Mouse (Mus musculus) T-helper 17 cell (primary cell): ENCODE results near the gene 4931414P19Rik.

ENCODE experiments used
- in situ Hi-C, 2 experiments: fragments of 300-600 bp; cut with MboI, MseI; formaldehyde crosslinking; loops; 1 replicate in 1 of 2; 2 replicates in 1 of 2; pipeline ENCODE4 v1.15.1; 2025; ENCODE audit warnings: high pct_unique_total_duplicates in 2 of 2

Gene 4931414P19Rik

DNA sequence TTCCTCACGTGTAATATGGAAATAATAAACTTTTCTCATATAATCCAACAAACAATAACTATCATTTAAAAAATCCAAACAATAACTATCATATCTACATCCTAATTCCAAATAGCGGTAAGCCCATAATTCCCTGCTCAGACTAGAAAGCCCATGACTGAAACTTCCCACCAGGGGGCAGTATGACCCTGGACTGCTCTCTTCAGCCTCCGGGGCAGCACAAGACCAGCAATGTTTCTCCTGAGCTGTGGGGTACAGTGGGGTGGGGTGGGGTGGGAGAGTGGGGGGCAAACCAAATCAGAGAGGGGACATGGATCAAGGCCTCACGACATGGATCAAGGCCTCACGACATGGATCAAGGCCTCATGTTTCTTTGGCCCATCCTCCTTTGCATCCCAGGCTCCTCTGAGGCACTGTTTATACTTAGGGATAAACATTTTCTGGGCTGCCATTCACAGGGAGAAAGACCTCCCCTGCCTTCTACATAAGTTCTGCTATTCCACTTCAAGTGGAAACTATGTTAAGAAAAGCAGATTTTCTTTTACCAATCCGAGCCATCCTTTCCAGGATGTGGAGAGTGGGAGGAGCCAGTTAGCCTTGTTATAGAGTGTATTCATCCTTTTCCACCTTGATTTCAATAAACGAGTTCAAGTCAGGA is 22.0 kb downstream of the 4931414P19Rik start:
- in situ Hi-C loops, result no loop called here

DNA sequence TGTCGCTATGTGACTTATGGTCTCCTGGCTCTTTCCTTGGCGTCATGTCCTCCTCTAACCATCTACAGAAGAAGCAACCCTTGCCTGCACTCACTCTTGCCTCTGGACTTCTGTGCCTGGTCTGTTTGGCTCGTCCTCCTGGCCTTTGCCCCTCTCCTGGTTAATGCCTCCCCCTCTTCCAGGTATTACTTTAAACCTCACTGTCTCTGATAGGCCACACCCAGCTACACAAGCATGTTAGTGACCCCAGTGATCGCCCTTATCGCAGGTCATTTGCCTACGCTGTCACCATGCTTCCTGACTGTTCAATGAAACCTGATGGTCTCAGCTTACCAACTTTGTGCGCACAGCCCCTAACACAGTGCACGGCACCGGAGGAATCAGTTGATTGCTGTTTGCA is 23.3 kb downstream of the 4931414P19Rik start:
- in situ Hi-C loops, result no loop called here

DNA sequence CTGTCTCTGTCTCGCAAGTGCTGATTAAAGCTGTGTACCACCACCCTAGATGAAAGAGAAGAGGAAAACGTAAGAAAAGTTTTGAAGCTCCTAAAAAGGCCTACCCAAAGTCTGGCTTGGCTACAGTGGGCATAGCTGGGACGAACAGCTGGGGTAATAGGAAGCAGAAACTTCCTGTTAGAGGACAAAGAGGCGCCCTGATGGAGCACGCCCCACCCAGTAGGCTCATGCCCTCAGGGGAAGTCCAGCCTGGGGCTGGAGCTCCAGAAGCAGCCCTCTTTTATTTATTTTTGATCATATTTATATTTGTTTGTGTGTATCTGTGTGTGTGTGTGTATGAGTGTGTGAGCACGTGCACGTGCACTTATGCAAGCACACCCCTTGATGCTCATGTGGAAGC is 26.2 kb downstream of the 4931414P19Rik start:
- in situ Hi-C loops, result no loop called here

DNA sequence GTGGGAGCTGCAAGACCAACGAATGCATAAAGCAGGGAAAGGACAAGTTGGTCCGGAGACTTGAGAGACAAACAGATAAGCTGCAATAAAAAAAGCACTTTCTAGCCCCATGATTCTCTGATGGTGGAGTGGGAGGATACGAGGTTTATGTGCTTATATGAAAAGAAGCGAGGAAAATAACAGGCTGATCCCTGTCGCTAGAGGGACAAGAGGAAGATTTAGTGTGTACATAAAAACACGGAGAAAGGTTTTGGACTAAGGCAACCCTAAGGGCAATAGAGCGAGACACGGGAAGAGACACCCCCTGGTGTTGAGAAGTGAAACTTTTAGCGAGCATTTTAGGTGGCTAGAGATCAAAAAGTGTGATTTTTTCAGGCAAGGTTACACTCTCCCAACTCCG is 27.7 kb downstream of the 4931414P19Rik start:
- in situ Hi-C loops, result no loop called here

DNA sequence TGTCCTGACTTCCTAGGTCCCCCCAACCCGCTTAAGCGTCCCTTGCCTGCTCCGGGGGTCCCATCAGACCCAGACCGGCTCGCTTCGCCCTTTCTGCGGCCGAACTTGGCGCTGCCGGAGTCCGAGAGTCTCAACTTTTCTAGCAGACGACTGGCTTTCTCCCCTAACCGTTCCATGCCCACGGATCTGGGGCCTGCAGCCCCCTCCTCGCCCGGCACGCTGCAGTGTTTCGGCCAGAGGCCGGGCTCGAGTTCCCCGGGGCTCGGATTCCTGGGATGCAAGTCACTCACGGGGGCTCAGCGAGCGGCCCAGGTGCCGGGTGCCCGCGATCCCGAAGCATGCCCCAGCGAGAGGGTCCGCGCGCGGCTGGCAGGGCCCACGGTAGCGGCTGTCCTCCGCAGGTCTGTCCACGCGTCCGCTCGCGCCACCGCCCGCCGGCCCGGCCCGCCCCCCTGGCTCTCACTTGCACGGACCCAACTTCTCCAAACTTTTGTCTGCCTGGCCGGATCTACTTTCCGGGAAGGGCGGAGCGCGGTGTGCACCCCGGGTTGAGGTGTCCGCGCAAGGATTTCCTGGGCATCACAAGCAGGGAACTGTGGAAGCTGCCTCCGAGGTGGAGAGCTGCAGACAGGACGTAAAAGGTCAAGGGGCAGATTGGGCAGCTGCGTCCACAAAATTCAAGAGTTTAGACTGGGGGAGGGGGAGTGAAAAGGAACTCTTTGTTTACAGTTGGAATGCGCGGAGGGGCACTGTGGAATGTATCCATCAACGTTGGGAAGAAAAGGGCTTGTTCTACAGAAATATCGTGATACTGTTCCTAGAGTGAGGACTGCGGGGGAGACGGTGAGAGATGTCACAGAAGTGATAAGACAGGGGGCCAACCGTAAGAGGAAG is 28.5 kb downstream of the 4931414P19Rik start, which contains the start of gene Ajuba:
Ajuba (minus strand) TSS at position 470 of the 894 bp plus-strand sequence.
- in situ Hi-C loops, result no loop called here

DNA sequence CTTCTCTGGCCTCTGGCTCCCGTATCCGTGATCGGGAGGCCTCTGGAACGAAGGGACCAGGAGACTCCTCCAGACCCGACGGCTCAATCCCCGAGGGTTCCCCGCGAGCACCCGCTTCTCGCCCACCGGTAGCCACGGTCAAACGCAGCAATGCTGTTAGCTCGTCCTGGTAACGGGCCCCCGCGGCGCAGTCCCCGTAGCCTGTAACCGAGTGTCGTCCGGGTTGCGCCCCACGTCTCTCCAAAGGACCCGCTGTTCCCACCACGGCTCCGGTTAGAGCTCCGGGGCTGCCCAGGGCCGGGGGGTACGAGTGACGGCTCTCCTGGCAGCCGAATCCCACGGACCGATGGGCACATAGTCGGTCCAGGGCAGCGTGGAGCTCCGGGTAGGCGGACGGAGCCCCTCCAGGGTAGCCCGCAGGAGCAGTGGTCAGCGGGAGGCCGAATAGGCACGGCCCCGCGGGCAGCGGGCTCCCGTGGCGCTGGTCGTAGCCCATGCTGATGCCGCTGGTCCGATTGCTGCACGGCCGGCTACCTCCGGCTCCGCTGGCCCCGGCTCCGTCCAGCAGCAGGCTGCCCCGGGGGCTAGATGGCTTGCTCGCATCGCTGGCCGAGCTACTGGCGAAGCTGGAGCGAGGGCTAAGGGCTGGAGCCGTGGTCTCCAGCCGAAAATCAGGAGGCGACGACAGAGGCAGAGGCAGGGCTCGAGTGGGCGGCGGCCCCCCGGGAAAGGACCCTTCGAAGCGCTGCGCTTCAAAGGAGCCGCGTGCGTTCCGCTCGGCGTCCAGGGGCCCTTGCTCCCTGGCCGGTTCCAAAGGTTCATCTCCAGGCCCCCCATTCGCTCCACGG is 29.3 kb downstream of the 4931414P19Rik start:
- in situ Hi-C loops, result no loop called here

DNA sequence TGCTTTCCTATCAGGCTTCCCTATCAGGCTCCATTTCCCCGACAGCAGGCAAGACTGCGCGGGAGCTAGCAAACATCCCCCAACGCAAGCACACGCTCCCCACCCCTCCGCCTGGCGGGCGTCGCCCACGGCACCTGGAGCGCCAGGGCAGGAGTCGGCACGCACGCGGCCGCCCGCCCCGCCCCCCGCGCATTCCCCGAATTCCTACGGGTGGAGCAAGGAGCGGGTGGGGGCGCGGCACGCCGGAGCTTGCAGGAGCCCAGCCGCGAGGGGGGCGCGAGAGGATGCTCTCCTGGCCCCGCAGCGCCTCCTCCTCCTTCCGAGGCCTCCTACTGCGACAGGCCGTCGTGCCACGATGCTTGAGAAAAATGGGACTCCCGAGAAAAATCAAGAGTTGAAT is 30.2 kb downstream of the 4931414P19Rik start:
- in situ Hi-C loops, result no loop called here

DNA sequence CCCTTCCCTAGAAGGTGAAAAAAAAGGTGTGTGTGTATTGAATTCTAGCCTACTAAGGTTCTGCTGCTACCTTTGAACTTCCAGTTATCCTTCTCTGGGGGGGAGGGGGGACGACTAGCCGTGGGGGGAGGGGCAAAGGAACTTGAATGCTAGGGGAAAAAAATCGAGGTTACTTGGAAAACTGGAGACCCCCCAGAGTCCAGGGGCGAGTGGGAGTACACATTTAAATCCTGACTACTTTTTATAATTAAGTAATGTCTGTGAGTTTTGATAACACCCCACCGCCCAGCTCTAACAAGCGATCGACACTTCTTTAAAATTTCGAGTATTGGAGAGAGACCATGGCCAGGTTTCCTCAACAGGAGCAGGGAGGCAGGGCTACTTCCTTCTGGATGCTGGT is 30.8 kb downstream of the 4931414P19Rik start:
- in situ Hi-C loops, result no loop called here

DNA sequence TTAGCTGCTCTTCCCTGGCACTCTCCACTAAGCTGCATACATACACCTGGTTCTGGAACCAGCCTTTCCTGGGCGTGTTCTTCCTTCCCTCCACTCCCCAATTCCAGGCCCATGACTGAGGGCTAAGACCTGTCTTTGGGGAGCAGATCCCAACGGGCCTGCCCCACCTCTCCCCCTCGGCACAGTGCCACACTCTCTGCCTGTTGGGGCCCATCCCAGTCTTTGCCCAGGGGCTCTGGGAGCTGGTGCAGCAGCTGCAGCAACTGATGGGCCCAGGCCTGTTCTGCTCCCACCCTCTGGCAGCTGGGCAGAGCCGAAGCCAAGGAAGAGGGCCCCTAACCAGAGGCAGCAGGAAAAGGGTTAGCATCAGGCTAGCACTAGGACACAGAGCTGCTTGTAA is 31.5 kb downstream of the 4931414P19Rik start:
- in situ Hi-C loops, result loop anchor here (5.0 kb wide), 2 partner anchors 63 to 68 kb away; partner anchors contain the start of genes Cdh24 (in 1 of the 2) and Gm17606 (in 1 of the 2)

DNA sequence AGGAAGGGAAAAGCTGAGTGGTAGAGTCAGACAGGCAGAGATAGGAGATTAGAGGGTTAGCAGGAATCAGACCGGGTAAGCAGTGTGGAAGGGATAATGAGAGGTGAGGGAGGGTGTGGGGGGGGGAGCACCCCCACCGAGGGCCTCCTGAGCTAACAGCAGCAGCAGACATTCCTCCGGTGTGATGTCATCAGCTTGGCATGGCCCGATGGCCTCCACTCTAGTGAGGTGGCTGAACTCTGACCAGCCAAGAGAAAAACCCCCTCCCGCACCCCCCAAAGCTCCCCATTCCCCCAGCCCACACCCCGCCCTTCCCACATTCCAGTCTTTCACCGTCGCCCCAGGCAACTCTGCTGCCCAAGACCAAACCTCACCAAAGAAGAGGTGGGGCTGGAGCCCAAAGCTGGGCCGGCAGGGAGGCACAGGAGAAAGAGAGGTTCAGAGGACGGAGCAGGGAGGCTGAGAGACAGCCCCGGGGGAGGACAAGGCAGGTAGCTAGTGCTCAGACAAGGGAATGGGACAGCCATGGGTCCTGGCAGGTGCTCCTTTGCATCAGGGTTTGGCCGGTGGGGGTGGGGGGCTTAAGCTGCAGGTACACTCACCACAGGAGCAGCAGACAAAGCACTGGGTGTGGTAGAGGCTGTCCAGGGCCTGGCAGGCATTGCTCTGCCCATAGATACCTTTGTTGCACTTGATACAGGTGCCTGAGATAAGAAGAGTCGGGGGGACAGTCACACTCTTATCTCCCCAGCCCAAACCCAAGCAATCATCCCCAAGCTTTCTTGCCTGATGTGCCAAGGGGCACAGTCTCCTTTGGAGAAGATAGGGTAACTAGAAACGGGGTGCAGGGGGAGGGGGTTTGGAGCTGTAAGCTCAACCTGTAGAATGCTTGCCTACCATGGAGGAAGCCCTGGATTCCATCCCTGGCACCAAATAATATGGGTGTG is 32.7 kb downstream of the 4931414P19Rik start:
- in situ Hi-C loops, result loop anchor here (5.0 kb wide), 2 partner anchors 64 to 69 kb away; partner anchors contain the start of genes Cdh24 (in 1 of the 2) and Gm17606 (in 1 of the 2)

DNA sequence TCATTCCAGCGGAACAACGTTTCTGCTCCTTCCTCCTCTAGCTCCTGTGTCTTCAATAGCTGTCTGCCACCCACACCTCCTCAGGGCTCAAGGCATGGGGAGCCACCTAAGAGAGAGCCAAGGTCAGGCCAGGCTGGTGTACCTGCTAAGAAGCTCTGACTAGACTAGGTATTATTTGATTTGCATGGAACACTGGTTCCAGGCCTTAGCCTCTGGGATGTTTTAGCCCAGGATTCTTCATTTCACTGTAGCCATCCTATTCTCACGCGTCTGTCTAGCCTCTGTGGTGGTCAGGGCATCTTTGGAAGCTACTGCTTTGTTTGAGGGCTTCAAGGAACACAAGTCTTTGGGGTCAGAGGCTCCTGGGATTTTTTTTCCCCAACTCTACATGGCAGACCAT is 33.7 kb downstream of the 4931414P19Rik start:
- in situ Hi-C loops, result loop anchor here (5.0 kb wide), 2 partner anchors 65 to 70 kb away; partner anchors contain the start of genes Cdh24 (in 1 of the 2) and Gm17606 (in 1 of the 2)

DNA sequence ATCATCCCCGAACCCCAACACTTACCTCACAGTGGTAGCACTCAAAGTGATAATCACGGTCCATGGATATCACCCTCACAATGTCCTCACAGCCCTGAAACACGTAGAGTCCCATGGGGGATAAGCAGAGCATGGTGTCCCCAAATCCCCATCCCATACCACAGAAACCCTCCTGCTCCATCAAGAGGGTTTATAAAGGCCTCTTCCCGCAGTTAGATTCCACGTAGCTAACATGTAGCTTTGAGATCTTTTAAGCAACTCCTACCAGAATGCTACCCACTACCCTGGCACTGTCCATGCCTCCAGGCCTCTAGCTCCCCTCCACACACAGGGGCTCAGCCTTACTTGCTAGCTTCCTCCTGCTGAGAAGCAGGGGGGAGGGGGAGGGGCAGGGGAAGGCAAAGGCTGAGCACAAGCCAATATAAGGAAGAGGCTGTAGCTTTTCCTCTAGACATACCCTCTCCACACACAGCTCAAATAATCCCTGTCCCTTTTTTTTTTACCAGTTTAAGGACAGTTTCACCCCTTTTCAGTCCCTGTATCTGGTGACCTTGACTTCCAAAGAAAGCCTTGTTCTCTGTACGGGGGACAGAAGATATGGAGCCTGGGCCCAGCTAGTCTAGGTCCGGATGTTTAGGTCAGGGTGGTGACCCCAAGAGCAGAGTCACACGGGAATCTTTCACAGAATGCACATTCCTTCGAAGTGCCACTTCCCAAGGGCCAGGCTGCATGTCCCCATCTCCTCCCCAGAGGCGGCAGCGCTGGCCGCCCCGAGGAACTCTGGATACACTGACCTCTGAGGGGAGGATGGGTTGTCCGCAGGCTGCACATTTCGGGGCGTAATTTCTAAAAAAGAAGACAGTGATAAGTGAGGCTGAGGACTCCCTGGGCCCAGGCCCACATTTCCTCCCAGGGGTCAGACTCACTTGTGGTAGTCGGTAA is 36.1 kb downstream of the 4931414P19Rik start:
- in situ Hi-C loops, result loop anchor here (5.0 kb wide), 2 partner anchors 68 to 73 kb away; partner anchors contain the start of genes Cdh24 (in 1 of the 2) and Gm17606 (in 1 of the 2)

DNA sequence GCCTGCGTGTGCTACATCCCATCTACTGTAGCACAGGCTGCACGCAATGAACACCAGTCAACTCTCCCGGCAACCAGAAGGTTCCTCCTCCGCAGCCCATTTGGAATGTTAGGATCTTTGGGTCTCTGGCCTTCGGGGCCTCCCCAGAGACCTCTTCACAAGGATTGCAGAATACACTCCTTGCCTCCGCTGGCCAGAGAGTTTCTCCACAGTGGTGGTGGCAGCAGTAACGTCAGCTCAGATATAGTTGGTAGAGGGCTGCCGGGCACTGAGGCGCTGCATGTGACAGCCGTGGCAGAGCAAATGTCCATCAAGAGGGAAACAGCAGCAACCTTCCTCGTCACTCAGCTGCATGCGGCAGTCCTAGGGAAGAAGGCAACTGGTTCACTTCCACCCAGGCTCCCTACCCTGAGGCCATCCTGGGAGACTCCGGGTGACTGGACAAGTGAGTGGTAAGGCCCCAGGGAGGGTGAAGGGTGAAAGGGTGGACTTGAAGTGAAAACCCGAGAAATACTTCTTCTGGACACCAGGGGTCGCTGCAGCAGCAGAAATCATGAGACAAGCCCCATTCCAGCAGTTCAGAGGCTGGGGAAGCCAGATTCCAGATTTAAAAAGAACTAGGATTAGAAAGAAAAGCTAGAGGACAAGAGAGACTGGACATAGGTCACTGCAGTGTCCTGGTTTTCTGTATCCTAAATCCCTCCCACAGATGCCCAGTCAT is 36.9 kb downstream of the 4931414P19Rik start:
- in situ Hi-C loops, result no loop called here

DNA sequence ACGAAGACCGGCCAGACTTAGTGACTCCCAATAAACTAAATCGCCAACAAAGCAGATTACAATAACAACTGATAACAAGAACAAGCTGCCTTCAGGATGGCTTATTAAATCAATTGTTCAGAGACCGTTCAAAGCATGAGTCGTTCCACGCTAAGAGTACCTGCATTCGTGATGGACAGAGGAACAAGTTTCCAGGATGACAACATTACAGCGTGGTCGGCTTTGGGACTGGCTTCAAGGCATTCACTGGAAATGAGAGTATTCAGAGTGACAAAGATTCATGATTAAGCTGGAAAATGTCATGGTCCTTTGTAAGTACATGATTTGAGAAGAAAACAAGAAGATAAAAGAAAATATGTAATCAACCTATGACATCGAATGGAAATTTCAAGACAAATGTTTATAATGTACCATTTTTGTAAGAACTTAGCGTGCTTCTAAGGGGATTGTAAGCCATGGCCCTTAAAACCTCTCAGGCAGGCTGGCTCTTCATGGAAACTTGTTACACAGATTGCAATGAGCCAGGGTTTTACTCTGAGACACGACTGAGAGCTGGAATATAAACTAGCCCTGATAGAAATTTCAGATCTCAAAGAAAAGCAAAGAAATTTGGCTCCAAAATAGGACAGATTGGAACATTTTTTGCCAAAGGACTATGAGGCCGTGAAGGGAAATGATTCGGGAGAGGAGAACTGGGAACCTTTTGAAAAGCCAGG is 45.1 kb downstream of the 4931414P19Rik start:
- in situ Hi-C loops, result no loop called here

DNA sequence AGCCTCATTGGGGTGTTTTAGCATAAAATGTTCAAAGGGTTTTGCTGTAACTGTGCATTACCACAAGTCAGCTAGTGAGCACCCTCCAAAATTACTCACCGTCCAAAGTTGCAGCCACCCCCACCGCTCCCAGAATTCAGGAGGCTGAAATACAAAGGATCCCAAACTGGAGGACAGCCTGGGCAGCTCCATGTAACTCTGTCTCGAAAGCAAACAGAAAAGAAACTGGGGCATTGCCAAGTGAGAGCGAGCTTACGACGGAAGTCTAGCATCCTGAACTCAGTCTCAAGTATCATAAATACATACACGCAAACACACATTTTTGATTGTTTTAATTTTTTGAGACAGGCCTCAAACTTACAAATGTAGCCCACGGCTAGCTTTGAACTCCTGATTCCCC is 48.5 kb downstream of the 4931414P19Rik start:
- in situ Hi-C loops, result no loop called here

DNA sequence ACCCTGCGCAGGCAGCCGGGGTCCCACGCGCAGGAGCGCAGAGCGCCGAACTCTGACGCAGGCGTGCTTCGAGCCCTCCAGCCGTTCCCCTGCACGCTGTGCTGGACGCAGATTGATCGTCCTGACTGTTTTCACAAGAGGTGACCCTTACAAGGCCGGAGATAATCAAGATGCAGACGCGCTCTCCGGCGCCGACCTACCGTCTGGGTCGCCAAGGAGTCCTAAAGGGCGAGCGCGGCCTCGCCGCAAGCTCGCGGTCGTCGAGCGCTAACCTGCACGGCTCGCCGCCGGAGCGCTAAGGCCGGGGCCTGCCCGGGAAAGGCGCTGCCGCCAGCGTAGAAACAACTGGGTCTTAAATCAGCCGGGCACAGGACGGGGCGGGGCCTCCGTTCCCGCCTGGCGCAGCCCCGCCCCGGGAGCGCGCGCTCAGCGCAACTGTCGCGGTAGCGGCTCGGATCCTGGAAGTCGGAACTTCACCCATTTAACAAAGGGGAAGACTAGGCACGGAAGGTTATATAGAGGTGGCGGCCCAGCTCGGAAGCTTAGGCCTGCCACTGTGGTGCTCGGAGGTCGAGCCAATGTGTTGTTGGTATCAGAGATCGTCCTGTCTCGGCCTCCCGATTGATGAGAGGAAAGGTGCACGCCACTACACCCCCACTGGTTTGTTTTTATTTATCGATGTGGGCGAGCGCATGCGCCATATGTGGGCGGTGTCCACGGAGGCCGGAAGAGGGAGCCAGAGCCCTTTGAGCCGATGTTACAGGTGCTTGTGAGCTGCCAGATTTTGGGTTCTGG is 51.6 kb downstream of the 4931414P19Rik start, which contains the start of gene Haus4:
Haus4 (minus strand) TSS at position 642 of the 795 bp plus-strand sequence.
- in situ Hi-C loops, result no loop called here

DNA sequence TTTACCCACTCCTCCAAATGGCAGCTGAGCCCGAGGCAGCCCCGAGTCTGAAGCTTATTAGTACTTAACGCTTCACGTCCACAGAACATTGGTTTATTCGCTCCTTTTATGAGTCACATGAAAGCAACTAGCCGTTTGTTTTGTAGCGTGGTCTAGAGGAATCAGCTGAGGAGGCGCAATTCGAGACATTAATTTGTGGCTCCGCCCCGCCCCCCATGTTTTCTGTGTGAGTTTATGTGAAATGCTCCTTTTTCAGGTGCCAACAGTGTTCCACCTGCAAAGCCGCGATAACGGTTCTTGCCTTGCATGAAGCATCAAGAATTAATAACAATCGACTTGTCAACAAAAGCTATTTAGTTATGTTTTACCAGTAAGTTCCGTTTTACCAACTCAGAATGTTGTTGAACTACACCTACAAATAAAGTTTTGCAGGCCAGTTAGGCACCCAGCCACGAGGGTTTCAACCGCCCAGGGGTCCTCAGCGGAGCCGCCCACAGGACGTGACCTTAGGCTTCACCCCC is 52.3 kb downstream of the 4931414P19Rik start:
- in situ Hi-C loops, result no loop called here
